In the genomic region with DNA sequence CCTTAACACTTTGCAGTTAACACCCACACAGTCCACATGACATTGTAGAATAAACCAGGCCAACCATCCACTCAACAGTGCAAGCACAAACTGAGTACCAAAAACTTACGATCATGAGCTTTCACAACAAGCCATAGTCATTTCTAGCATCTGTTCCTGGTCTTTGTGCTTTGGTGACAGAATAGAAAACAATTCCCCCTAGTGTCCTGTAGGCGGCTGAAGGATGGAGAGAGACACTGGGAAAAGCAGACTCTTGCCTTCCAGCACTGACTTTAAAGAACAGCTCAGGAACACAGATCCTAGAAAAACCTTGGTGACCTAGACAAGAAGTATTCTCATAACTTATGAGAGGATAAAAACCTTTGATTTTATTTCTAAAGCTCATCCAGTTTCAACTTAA, we compare ENCODE assay signal across 8 mouse cellular contexts. TPM values are rescaled to one million over a fixed set of nuclear protein-coding genes. Genes with fewer than 3 reads are reported as not detected.
A peak's percentile ranks its signal among the peaks of the same experiment; 100 is the strongest.
DNase-seq lines count a peak whose midpoint lies in the region; ATAC-seq and TF ChIP-seq lines count a peak whose summit lies in the region.

No protein-coding gene starts in this region.

- no peak overlapping the region for H3K27ac ChIP-seq in kidney, adult 2 months (ENCODE audit: insufficient read depth, low read depth, low read length)
- H3K27ac ChIP-seq in kidney, embryonic 14.5 days (ENCODE audit: low read depth, low read length) = no peak overlapping the region
- H3K27ac ChIP-seq in embryonic facial prominence, embryonic 12.5 days = no peak overlapping the region

- H3K9me3 ChIP-seq in kidney, embryonic 14.5 days (ENCODE audit: control insufficient read depth, low read length) = no peaks in the 10 kb centered on the region
- H3K9me3 ChIP-seq in embryonic facial prominence, embryonic 12.5 days = no peaks in the 10 kb centered on the region

- 20% methylated on average over 2 of the region's 2 CpGs for WGBS in kidney, adult 2 months
- 30% methylated on average over 2 of the region's 2 CpGs for WGBS in kidney, embryonic 14.5 days
- WGBS in embryonic facial prominence, embryonic 12.5 days = 23% methylated on average over 2 of the region's 2 CpGs

- peak; percentile 52; the same call in 1 of the 2 replicates for TF ChIP-seq CTCF in kidney, adult 2 months (conservative IDR thresholded peaks at IDR 0.05; ENCODE audit: insufficient read depth, insufficient read length, low read depth, low read length)

- no peak overlapping the region for H3K4me3 ChIP-seq in kidney, adult 2 months (ENCODE audit: insufficient read depth, low read depth, low read length)
- H3K4me3 ChIP-seq in kidney, embryonic 14.5 days (ENCODE audit: low read length) = no peak overlapping the region
- no peak overlapping the region for H3K4me3 ChIP-seq in embryonic facial prominence, embryonic 12.5 days

- peaks cover 4% of the 10 kb centered on the region; the same call in 1 of the 2 replicates for H3K4me1 ChIP-seq in kidney, adult 2 months (ENCODE audit: control insufficient read depth, insufficient read depth, low read length)
- peaks cover 13% of the 10 kb centered on the region for H3K4me1 ChIP-seq in kidney, embryonic 14.5 days (ENCODE audit: control insufficient read depth, insufficient read depth, low read length)
- H3K4me1 ChIP-seq in embryonic facial prominence, embryonic 12.5 days = peaks cover 10% of the 10 kb centered on the region

- peak; percentile 33 for DNase-seq in kidney, adult 2 months
- peak; percentile 81 for DNase-seq in R1 (ENCODE audit: low read depth, low spot score)
- DNase-seq in left cerebral cortex, postnatal 4 days = peak; percentile 8
- peak; percentile 14 for DNase-seq in retina, postnatal 7 days (ENCODE audit: low read depth, low spot score)
- DNase-seq in adrenal gland, postnatal 25 days = no peak
- DNase-seq in gastrocnemius, postnatal 4 days (ENCODE audit: low spot score in 2 of 2) = no peak

- no peak for ATAC-seq in kidney, embryonic 14.5 days (ENCODE audit: low FRiP score, low TSS enrichment)
- ATAC-seq in embryonic facial prominence, embryonic 12.5 days (ENCODE audit: insufficient number of reproducible peaks, insufficient read depth, low FRiP score, low TSS enrichment) = no peak

- H3K4me2 ChIP-seq in kidney, embryonic 14.5 days (replicated peaks; ENCODE audit: low read depth, low read length) = no peak overlapping the region
- peak overlapping the region; percentile 35 for H3K4me2 ChIP-seq in embryonic facial prominence, embryonic 12.5 days (replicated peaks)

- intact Hi-C loops in left cerebral cortex, postnatal 4 days (cut with DNase I) = loop anchor here (5.0 kb wide), 2 partner anchors 118 to 343 kb away; no protein-coding TSS in a partner anchor

- no peaks in the 10 kb centered on the region for H3K36me3 ChIP-seq in kidney, adult 2 months (ENCODE audit: control insufficient read depth, insufficient read depth, low read length)
- H3K36me3 ChIP-seq in kidney, embryonic 14.5 days (ENCODE audit: control insufficient read depth, insufficient read depth, low read length) = no peaks in the 10 kb centered on the region
- H3K36me3 ChIP-seq in embryonic facial prominence, embryonic 12.5 days = no peaks in the 10 kb centered on the region

- no peak overlapping the region for H3K9ac ChIP-seq in kidney, embryonic 14.5 days (ENCODE audit: low read depth, low read length)
- H3K9ac ChIP-seq in embryonic facial prominence, embryonic 12.5 days = no peak overlapping the region

- H3K27me3 ChIP-seq in kidney, adult 2 months (replicated peaks; ENCODE audit: control insufficient read depth, insufficient read depth, low read length) = no peaks in the 10 kb centered on the region
- no peaks in the 10 kb centered on the region for H3K27me3 ChIP-seq in kidney, embryonic 14.5 days (ENCODE audit: control insufficient read depth, insufficient read depth, low read length)
- H3K27me3 ChIP-seq in embryonic facial prominence, embryonic 12.5 days = no peaks in the 10 kb centered on the region

- no peak for TF ChIP-seq POLR2A in kidney, adult 2 months (IDR thresholded peaks at IDR 0.05; ENCODE audit: low read depth, low read length)

RNA-seq across cellular contexts. Expression of a gene that starts 3.0 kb away (rescaled TPM):
- polyA plus RNA-seq in kidney, adult 2 months (2012; rRNA removed) = 8.3 and 9.1 TPM in 2 replicates
- polyA plus RNA-seq in kidney, embryonic 14.5 days (2014; fragmentation: Nextera tagmentation; extraction: Ambion mirVana) = 8.1 and 10.4 TPM in 2 replicates
- polyA plus RNA-seq in embryonic facial prominence, embryonic 12.5 days (2016; fragmentation: Nextera tagmentation; extraction: Ambion mirVana) = 10.9 and 11.5 TPM in 2 replicates
- total RNA-seq in left cerebral cortex, postnatal 4 days (2021) = 100 to 1,000 TPM; 122 to 123 TPM
- 25.3 and 30.3 TPM in 2 replicates for total RNA-seq in adrenal gland, postnatal 25 days (2021)
- total RNA-seq in gastrocnemius, postnatal 4 days (2021) = 10 to 100 TPM; 31.5 to 31.8 TPM

Comparison
In these comparisons a context has a peak if more than half of its experiments do, and no peak if none do; other contexts are left out.
1. DNase-seq: peak in kidney, adult 2 months (single experiment), R1 (single experiment), left cerebral cortex, postnatal 4 days (single experiment) and retina, postnatal 7 days (single experiment); none in adrenal gland, postnatal 25 days (single experiment) and gastrocnemius, postnatal 4 days (0 of 2).